Mouse (Mus musculus) midbrain, embryonic 10.5 days (tissue): ENCODE data around the gene Agap3. TPM values are rescaled to one million over a fixed set of nuclear protein-coding genes. Genes with fewer than 3 reads are reported as not detected.

ENCODE experiments used
- DNase-seq: peaks from one replicate; pipeline ENCODE4 v3.0.0-alpha.2; 2017; ENCODE audit warnings: low spot score
- H3K27ac ChIP-seq: fragments of 300-500 bp; sonication (generic); replicated peaks from 2 replicates; pipeline ENCODE4 v1.5.1; 2016; ENCODE audit warnings: mild to moderate bottlenecking
- H3K27me3 ChIP-seq: fragments of 300-500 bp; sonication (generic); 2 replicates; pipeline ENCODE4 v1.6.1; 2016; ENCODE audit warnings: low read depth, mild to moderate bottlenecking; ENCODE audit not compliant: poor library complexity, severe bottlenecking
- H3K36me3 ChIP-seq: fragments of 300-500 bp; sonication (generic); 2 replicates; pipeline ENCODE4 v1.6.1; 2016; ENCODE audit warnings: mild to moderate bottlenecking, moderate library complexity
- H3K4me1 ChIP-seq: fragments of 300-500 bp; sonication (generic); 2 replicates; pipeline ENCODE4 v1.6.1; 2016
- H3K4me3 ChIP-seq: fragments of 300-500 bp; sonication (generic); 2 replicates; pipeline ENCODE4 v1.5.1; 2016; ENCODE audit warnings: mild to moderate bottlenecking, moderate library complexity
- H3K9me3 ChIP-seq: fragments of 300-500 bp; sonication (generic); replicated peaks from 2 replicates; pipeline ENCODE4 v1.6.1; 2016; ENCODE audit warnings: mild to moderate bottlenecking
- WGBS: fragments of 180-500 bp; shearing (Covaris S2); methylation state at CpG from one replicate; pipeline ENCODE4 v1.1.7; 2016; 5-methylcytosine and 5-hydroxymethylcytosine counted together
- polyA plus RNA-seq: library from polyadenylated mRNA; unstranded; fragments of >200 nt; fragmentation: Nextera tagmentation; extraction: Ambion mirVana; gene quantifications from 2 replicates; pipeline ENCODE4 v1.2.1, GENCODE M21; 2016

Agap3 gene
- polyA plus RNA-seq, 1 experiment from 2014 or later = 27.6 TPM

- DNase-seq = no peak
- Histone ChIP-seq H3K9me3 (no peaks in the 10 kb centered on the region), H3K27ac (no peak overlapping the region), H3K4me3 (no peak overlapping the region), H3K36me3 (no peaks in the 10 kb centered on the region), H3K4me1 (peaks cover 20% of the 10 kb centered on the region), H3K27me3 (peaks cover 30% of the 10 kb centered on the region)
- 90% methylated on average over 7 of the region's 7 CpGs for WGBS
Measured at GRCm38 (mm10) chr5:24508406-24508805, 56.4 kb downstream of the Agap3 start.

- Histone ChIP-seq H3K27me3 (peaks cover 8% of the 10 kb centered on the region; the same call in 1 of the 2 replicates), H3K27ac (no peak overlapping the region), H3K4me1 (peaks cover 4% of the 10 kb centered on the region; the same call in 1 of the 2 replicates), H3K9me3 (no peaks in the 10 kb centered on the region), H3K36me3 (no peaks in the 10 kb centered on the region), H3K4me3 (no peak overlapping the region)
- 59% methylated on average over 11 of the region's 11 CpGs for WGBS
- DNase-seq = no peak
Measured at GRCm38 (mm10) chr5:24510635-24511034, 58.7 kb downstream of the Agap3 start.

- H3K4me3 ChIP-seq = no peak overlapping the region
- H3K4me1 ChIP-seq = peaks cover 4% of the 10 kb centered on the region; the same call in 1 of the 2 replicates
- H3K27ac ChIP-seq = no peak overlapping the region
- no peaks in the 10 kb centered on the region; the same call in 1 of the 2 replicates for H3K27me3 ChIP-seq
- no peak for DNase-seq
- no peaks in the 10 kb centered on the region for H3K9me3 ChIP-seq
- H3K36me3 ChIP-seq = no peaks in the 10 kb centered on the region
- WGBS = 58% methylated on average over 8 of the region's 8 CpGs
Measured at GRCm38 (mm10) chr5:24512271-24512670, 60.3 kb downstream of the Agap3 start.

GRCm38 (mm10) chr5:24521366-24521765 lies 69.4 kb downstream of the Agap3 start:
- Histone ChIP-seq H3K4me1 (peaks cover 23% of the 10 kb centered on the region), H3K27me3 (peaks cover 67% of the 10 kb centered on the region), H3K4me3 (no peak overlapping the region), H3K36me3 (no peaks in the 10 kb centered on the region), H3K9me3 (no peaks in the 10 kb centered on the region), H3K27ac (no peak overlapping the region)
- WGBS = 72% methylated on average over 8 of the region's 8 CpGs
- no peak for DNase-seq

GRCm38 (mm10) chr5:24523806-24524205 lies 71.8 kb downstream of the Agap3 start:
- Histone ChIP-seq H3K4me1 (peaks cover 36% of the 10 kb centered on the region), H3K36me3 (no peaks in the 10 kb centered on the region), H3K27ac (no peak overlapping the region), H3K4me3 (no peak overlapping the region), H3K27me3 (peaks cover 91% of the 10 kb centered on the region), H3K9me3 (no peaks in the 10 kb centered on the region)
- WGBS = 25% methylated on average over 8 of the region's 8 CpGs
- DNase-seq = no peak

- H3K4me1 ChIP-seq = peaks cover 36% of the 10 kb centered on the region
Measured at GRCm38 (mm10) chr5:24524522-24524921, 72.5 kb downstream of the Agap3 start.

GRCm38 (mm10) chr5:24525360-24526189 lies 73.6 kb downstream of the Agap3 start:
- DNase-seq = peak; percentile 53
- Histone ChIP-seq H3K4me3 (peak overlapping the region; percentile 60), H3K27ac (no peak overlapping the region; the same call in 1 of the 2 replicates), H3K4me1 (peaks cover 39% of the 10 kb centered on the region), H3K36me3 (no peaks in the 10 kb centered on the region), H3K9me3 (no peaks in the 10 kb centered on the region), H3K27me3 (peaks cover 97% of the 10 kb centered on the region)
- WGBS = 5% methylated on average over 34 of the region's 34 CpGs

More at GRCm38 (mm10) chr5:24524522-24524921, 72.5 kb downstream of the Agap3 start:
- no peaks in the 10 kb centered on the region for H3K36me3 ChIP-seq
- DNase-seq = no peak
- WGBS = 10% methylated on average over 4 of the region's 4 CpGs
- no peaks in the 10 kb centered on the region for H3K9me3 ChIP-seq
- H3K27me3 ChIP-seq = peaks cover 98% of the 10 kb centered on the region
- H3K4me3 ChIP-seq = no peak overlapping the region
- no peak overlapping the region for H3K27ac ChIP-seq

- peak overlapping the region; percentile 60 for H3K4me3 ChIP-seq
- peak overlapping the region; percentile 55 for H3K27ac ChIP-seq
- under 1% methylated on average over 91 of the region's 109 CpGs for WGBS
- peaks cover 39% of the 10 kb centered on the region for H3K4me1 ChIP-seq
- peaks cover 99% of the 10 kb centered on the region for H3K27me3 ChIP-seq
- H3K9me3 ChIP-seq = no peaks in the 10 kb centered on the region
- DNase-seq = peak; percentile 53
- no peaks in the 10 kb centered on the region for H3K36me3 ChIP-seq
Measured at GRCm38 (mm10) chr5:24526190-24526888, 74.4 kb downstream of the Agap3 start.

GRCm38 (mm10) chr5:24526889-24527230 lies 74.9 kb downstream of the Agap3 start, which contains the start of gene Gbx1:
Gene Gbx1 (minus strand): TSS chr5:24527202.
- Histone ChIP-seq H3K4me1 (peaks cover 39% of the 10 kb centered on the region), H3K27ac (peak within 1 kb of the TSS; percentile 55), H3K27me3 (peaks cover 99% of the 10 kb centered on the region), H3K36me3 (no peaks in the 10 kb centered on the region), H3K9me3 (no peaks in the 10 kb centered on the region), H3K4me3 (peak within 1 kb of the TSS; percentile 60)
- WGBS = under 1% methylated on average over 48 of the region's 49 CpGs
- DNase-seq = peak; percentile 54

- H3K4me3 ChIP-seq = no peak overlapping the region
- WGBS = 15% methylated on average over 6 of the region's 6 CpGs
- peaks cover 39% of the 10 kb centered on the region for H3K4me1 ChIP-seq
- no peaks in the 10 kb centered on the region for H3K9me3 ChIP-seq
- peaks cover 98% of the 10 kb centered on the region for H3K27me3 ChIP-seq
- H3K27ac ChIP-seq = no peak overlapping the region
- no peak for DNase-seq
- no peaks in the 10 kb centered on the region for H3K36me3 ChIP-seq
Measured at GRCm38 (mm10) chr5:24527780-24528179, 75.8 kb downstream of the Agap3 start.

GRCm38 (mm10) chr5:24530042-24530689 lies 78.2 kb downstream of the Agap3 start:
- H3K36me3 ChIP-seq = no peaks in the 10 kb centered on the region
- no peak overlapping the region for H3K27ac ChIP-seq
- peaks cover 84% of the 10 kb centered on the region for H3K27me3 ChIP-seq
- peak; percentile 89 for DNase-seq
- no peak overlapping the region for H3K4me3 ChIP-seq
- WGBS = 25% methylated on average over 24 of the region's 24 CpGs
- peaks cover 27% of the 10 kb centered on the region for H3K4me1 ChIP-seq
- H3K9me3 ChIP-seq = no peaks in the 10 kb centered on the region

- Histone ChIP-seq H3K27ac (no peak overlapping the region), H3K27me3 (peaks cover 52% of the 10 kb centered on the region)
Measured at GRCm38 (mm10) chr5:24533391-24533790, 81.4 kb downstream of the Agap3 start.

More at GRCm38 (mm10) chr5:24533391-24533790, 81.4 kb downstream of the Agap3 start:
- Histone ChIP-seq H3K36me3 (no peaks in the 10 kb centered on the region), H3K4me3 (no peak overlapping the region), H3K9me3 (no peaks in the 10 kb centered on the region), H3K4me1 (peaks cover 11% of the 10 kb centered on the region)
- WGBS = 45% methylated on average over 11 of the region's 11 CpGs
- DNase-seq = no peak
